Mouse (Mus musculus) small intestine, adult 2 months (tissue): Measurements from ENCODE around the gene Nog.

ENCODE experiments used
- CTCF ChIP-seq: fragments of 200-500 bp; IDR thresholded peaks from 2 replicates; pipeline ENCODE4 v1.5.1; 2012; ENCODE audit warnings: low read depth, mild to moderate bottlenecking, control low read depth, inconsistent platforms, low read length, moderate library complexity, mixed read lengths; ENCODE audit not compliant: insufficient replicate concordance, insufficient read length; ENCODE audit errors: extremely low read depth
- POLR2A ChIP-seq: fragments of 200-500 bp; IDR thresholded peaks from 2 replicates; pipeline ENCODE4 v1.6.1; 2012; ENCODE audit warnings: low read depth, mild to moderate bottlenecking, control low read depth, inconsistent platforms, low read length, moderate library complexity

DNA sequence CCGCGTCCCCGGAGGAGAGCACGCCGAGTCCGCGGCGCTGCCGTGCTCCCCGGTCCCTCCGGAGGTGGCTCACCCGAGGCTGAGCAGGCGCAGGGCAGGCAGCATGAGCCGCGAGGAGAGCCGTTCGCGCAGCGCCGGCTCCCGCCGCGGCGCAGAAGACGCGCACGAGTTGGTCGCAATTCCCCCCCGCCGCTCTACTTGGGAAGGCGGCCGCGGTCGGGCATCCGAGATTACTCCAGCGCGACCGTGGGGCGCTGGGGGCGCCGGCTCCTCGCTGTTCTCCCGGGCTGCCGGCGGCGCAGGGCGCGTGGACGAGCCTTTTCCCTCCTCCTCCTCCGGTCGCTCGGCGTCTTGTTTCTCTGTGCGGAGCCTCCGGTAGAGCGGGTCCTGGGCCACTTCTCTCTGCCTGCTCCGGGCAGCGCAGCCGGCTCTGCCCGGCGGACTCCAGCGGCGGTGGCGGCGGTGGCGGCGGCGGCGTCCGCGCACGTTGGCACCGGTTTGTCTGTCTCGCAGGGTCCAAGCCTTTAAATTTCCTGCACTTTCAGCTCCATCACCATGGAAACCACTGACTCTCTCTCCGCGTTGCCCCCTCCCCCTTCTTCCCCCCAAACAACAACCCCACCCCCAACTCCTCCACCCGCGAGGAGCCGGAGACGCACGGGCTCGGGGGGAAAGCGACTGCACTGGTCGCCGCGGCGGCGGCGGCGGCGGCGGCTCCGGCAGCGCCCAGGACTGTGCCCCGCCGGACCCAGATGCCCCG is at the start of gene Nog:
- TF ChIP-seq CTCF (no peak), POLR2A (no peak)
